Mouse (Mus musculus) forebrain, embryonic 14.5 days (tissue): ENCODE measurements around the gene Trmt10a. TPM values are rescaled to one million over a fixed set of nuclear protein-coding genes. Genes with fewer than 3 reads are reported as not detected.

Experiments used
- ATAC-seq: fragments of 200-750 bp; cut with Nextera tagmentation; 2 replicates; pipeline ENCODE4 v1.8.0; 2017; ENCODE audit warnings: mild to moderate bottlenecking, moderate library complexity
- DNase-seq: peaks from one replicate; pipeline ENCODE4 v3.0.0-alpha.2; 2015; ENCODE audit warnings: low spot score
- H3K27ac ChIP-seq: fragments of 300-500 bp; sonication (generic); 2 replicates; pipeline ENCODE4 v1.5.1; 2014; ENCODE audit warnings: low read depth, mild to moderate bottlenecking, control low read depth, low read length, moderate library complexity
- H3K27me3 ChIP-seq: fragments of 300-500 bp; sonication (generic); replicated peaks from 2 replicates; pipeline ENCODE4 v1.6.1; 2014; ENCODE audit warnings: low read length, control low read depth, mixed read lengths; ENCODE audit not compliant: control insufficient read depth, insufficient read depth
- H3K36me3 ChIP-seq: fragments of 300-500 bp; sonication (generic); 2 replicates; pipeline ENCODE4 v1.6.1; 2014; ENCODE audit warnings: low read length, control low read depth; ENCODE audit not compliant: control insufficient read depth, insufficient read depth
- H3K4me1 ChIP-seq: fragments of 300-500 bp; sonication (generic); 2 replicates; pipeline ENCODE4 v1.6.1; 2014; ENCODE audit warnings: antibody characterized with exemption, low read length, control low read depth; ENCODE audit not compliant: control insufficient read depth, insufficient read depth
- H3K4me2 ChIP-seq: fragments of 300-500 bp; sonication (generic); 2 replicates; pipeline ENCODE4 v1.6.1; 2014; ENCODE audit warnings: mild to moderate bottlenecking, control low read depth, low read length
- H3K4me3 ChIP-seq: fragments of 300-500 bp; sonication (generic); 2 replicates; pipeline ENCODE4 v1.5.1; 2014; ENCODE audit warnings: low read depth, low read length, control low read depth
- H3K9ac ChIP-seq: fragments of 300-500 bp; sonication (generic); 2 replicates; pipeline ENCODE4 v1.6.1; 2014; ENCODE audit warnings: mild to moderate bottlenecking, low read length, control low read depth, moderate library complexity
- H3K9me3 ChIP-seq: fragments of 300-500 bp; sonication (generic); replicated peaks from 2 replicates; pipeline ENCODE4 v1.6.1; 2016; ENCODE audit warnings: low read length, control low read depth, mixed read lengths; ENCODE audit not compliant: control insufficient read depth
- WGBS: fragments of 180-500 bp; shearing (Covaris S2); extraction: QIAGEN DNeasy Blood & Tissue Kit; methylation state at CpG from one replicate; pipeline ENCODE4 v1.1.7; 2014; 5-methylcytosine and 5-hydroxymethylcytosine counted together
- polyA plus RNA-seq: library from polyadenylated mRNA; unstranded; fragments of >200 nt; fragmentation: Nextera tagmentation; extraction: Ambion mirVana; gene quantifications from 2 replicates; pipeline ENCODE4 v1.2.1, GENCODE M21; 2014

Trmt10a gene
- polyA plus RNA-seq, 1 experiment from 2014 or later: 9.5 TPM

- Histone ChIP-seq H3K4me3 (peak overlapping the region; percentile 51), H3K9ac (peak overlapping the region; percentile 80), H3K36me3 (peaks cover 3% of the 10 kb centered on the region; the same call in 1 of the 2 replicates), H3K4me2 (peak overlapping the region; percentile 78), H3K27me3 (no peaks in the 10 kb centered on the region), H3K27ac (peak overlapping the region; percentile 99), H3K9me3 (no peaks in the 10 kb centered on the region), H3K4me1 (no peaks in the 10 kb centered on the region; the same call in 1 of the 2 replicates)
- DNase-seq (no peak), ATAC-seq (peak; percentile 1; the same call in 1 of the 2 replicates)
- WGBS: under 1% methylated on average over 18 of the region's 18 CpGs
These were observed 903 bp downstream of the Trmt10a start for GRCm38 (mm10) chr3:138144060-138144641.

- ATAC-seq: peak; percentile 17; the same call in 1 of the 2 replicates
- WGBS: 3% methylated on average over 8 of the region's 8 CpGs
These were observed 1.5 kb downstream of the Trmt10a start, which contains the start of gene Mttp for GRCm38 (mm10) chr3:138144642-138145171. Gene Mttp (minus strand): TSS chr3:138144968.

GRCm38 (mm10) chr3:138148811-138149210, 5.6 kb downstream of the Trmt10a start:
- 91% methylated on average over 2 of the region's 2 CpGs for WGBS

More at GRCm38 (mm10) chr3:138144642-138145171, 1.5 kb downstream of the Trmt10a start, which contains the start of gene Mttp:
- H3K4me2 ChIP-seq: peak within 1 kb of the TSS; percentile 78
- peak; percentile 96 for DNase-seq
- peaks cover 7% of the 10 kb centered on the region for H3K36me3 ChIP-seq
- H3K4me3 ChIP-seq: peak within 1 kb of the TSS; percentile 51
- H3K27me3 ChIP-seq: no peaks in the 10 kb centered on the region
- peak within 1 kb of the TSS; percentile 99 for H3K27ac ChIP-seq
- no peaks in the 10 kb centered on the region for H3K9me3 ChIP-seq
- no peaks in the 10 kb centered on the region; the same call in 1 of the 2 replicates for H3K4me1 ChIP-seq
- H3K9ac ChIP-seq: peak within 1 kb of the TSS; percentile 80

GRCm38 (mm10) chr3:138155062-138155461, 11.8 kb downstream of the Trmt10a start:
- Histone ChIP-seq H3K4me3 (no peak overlapping the region), H3K27ac (no peak overlapping the region), H3K27me3 (no peaks in the 10 kb centered on the region), H3K4me1 (no peaks in the 10 kb centered on the region), H3K9me3 (no peaks in the 10 kb centered on the region), H3K4me2 (no peak overlapping the region), H3K36me3 (no peaks in the 10 kb centered on the region; the same call in 1 of the 2 replicates), H3K9ac (no peak overlapping the region)
- 88% methylated on average over 4 of the region's 4 CpGs for WGBS
- ATAC-seq (no peak), DNase-seq (no peak)

More at GRCm38 (mm10) chr3:138148811-138149210, 5.6 kb downstream of the Trmt10a start:
- ATAC-seq (no peak), DNase-seq (no peak)
- Histone ChIP-seq H3K36me3 (peaks cover 7% of the 10 kb centered on the region), H3K27ac (no peak overlapping the region), H3K4me2 (no peak overlapping the region), H3K4me3 (no peak overlapping the region), H3K4me1 (no peaks in the 10 kb centered on the region), H3K9me3 (no peaks in the 10 kb centered on the region), H3K27me3 (no peaks in the 10 kb centered on the region), H3K9ac (no peak overlapping the region)

- Histone ChIP-seq H3K27ac (no peak overlapping the region), H3K4me2 (no peak overlapping the region), H3K4me1 (no peaks in the 10 kb centered on the region), H3K9ac (no peak overlapping the region), H3K36me3 (no peaks in the 10 kb centered on the region; the same call in 1 of the 2 replicates), H3K4me3 (no peak overlapping the region), H3K9me3 (no peaks in the 10 kb centered on the region), H3K27me3 (no peaks in the 10 kb centered on the region)
- no peak for DNase-seq
- WGBS: 70% methylated on average over 10 of the region's 10 CpGs
- no peak for ATAC-seq
These were observed 13.4 kb downstream of the Trmt10a start for GRCm38 (mm10) chr3:138156651-138157050.

GRCm38 (mm10) chr3:138161623-138162022, 18.4 kb downstream of the Trmt10a start:
- H3K27me3 ChIP-seq: no peaks in the 10 kb centered on the region
- H3K4me2 ChIP-seq: no peak overlapping the region
- no peak overlapping the region for H3K9ac ChIP-seq
- ATAC-seq (no peak), DNase-seq (no peak)
- no peaks in the 10 kb centered on the region for H3K9me3 ChIP-seq
- H3K4me1 ChIP-seq: no peaks in the 10 kb centered on the region
- WGBS: 82% methylated on average over 10 of the region's 10 CpGs
- no peaks in the 10 kb centered on the region for H3K36me3 ChIP-seq
- no peak overlapping the region for H3K4me3 ChIP-seq
- H3K27ac ChIP-seq: no peak overlapping the region

- H3K4me2 ChIP-seq: no peak overlapping the region
- no peaks in the 10 kb centered on the region for H3K36me3 ChIP-seq
- H3K27ac ChIP-seq: no peak overlapping the region
- H3K4me1 ChIP-seq: no peaks in the 10 kb centered on the region
- H3K27me3 ChIP-seq: no peaks in the 10 kb centered on the region
- H3K4me3 ChIP-seq: no peak overlapping the region
- H3K9me3 ChIP-seq: no peaks in the 10 kb centered on the region
- DNase-seq (peak; percentile 31), ATAC-seq (no peak)
- 56% methylated on average over 4 of the region's 4 CpGs for WGBS
- H3K9ac ChIP-seq: no peak overlapping the region
These were observed 19.4 kb downstream of the Trmt10a start for GRCm38 (mm10) chr3:138162553-138163183.

- Histone ChIP-seq H3K9ac (no peak overlapping the region), H3K36me3 (no peaks in the 10 kb centered on the region), H3K27ac (no peak overlapping the region), H3K9me3 (no peaks in the 10 kb centered on the region), H3K4me1 (no peaks in the 10 kb centered on the region), H3K4me2 (no peak overlapping the region), H3K4me3 (no peak overlapping the region), H3K27me3 (no peaks in the 10 kb centered on the region)
- ATAC-seq (no peak), DNase-seq (no peak)
- WGBS: 78% methylated on average over 10 of the region's 10 CpGs
These were observed 30.0 kb downstream of the Trmt10a start for GRCm38 (mm10) chr3:138173291-138173690.

- Histone ChIP-seq H3K27ac (no peak overlapping the region), H3K36me3 (no peaks in the 10 kb centered on the region), H3K4me2 (no peak overlapping the region), H3K4me1 (no peaks in the 10 kb centered on the region), H3K27me3 (no peaks in the 10 kb centered on the region), H3K4me3 (no peak overlapping the region), H3K9ac (no peak overlapping the region), H3K9me3 (no peaks in the 10 kb centered on the region)
- no peak for ATAC-seq
- WGBS: 95% methylated on average over 6 of the region's 6 CpGs
- DNase-seq: no peak
These were observed 32.3 kb downstream of the Trmt10a start for GRCm38 (mm10) chr3:138175551-138175950.
